Mouse (Mus musculus) C2C12 (cell line): ENCODE data around the gene Gm4177. TPM values are rescaled to one million over a fixed set of nuclear protein-coding genes. Genes with fewer than 3 reads are reported as not detected.
"Not testable (repeated sequence)": the region's sequence is repeated elsewhere in the genome, so short reads cannot be mapped to it uniquely, and the experiment has no call there.

Experiments
- H3K27me3 ChIP-seq: one replicate; pipeline ENCODE4 v1.6.1; 2011; ENCODE audit not compliant: control insufficient read depth, insufficient read depth, insufficient read length
- H3K36me3 ChIP-seq: one replicate; pipeline ENCODE4 v1.6.1; 2011; ENCODE audit not compliant: control insufficient read depth, insufficient read depth
- H3K4me3 ChIP-seq: one replicate; pipeline ENCODE4 v1.5.1; 2011; ENCODE audit warnings: mild to moderate bottlenecking, control low read depth; ENCODE audit not compliant: poor library complexity, insufficient read depth, severe bottlenecking
- H3K79me2 ChIP-seq: one replicate; pipeline ENCODE4 v1.6.1; 2011; ENCODE audit not compliant: control insufficient read depth, insufficient read depth
- H3K79me3 ChIP-seq: one replicate; pipeline ENCODE4 v1.6.1; 2011; ENCODE audit warnings: low read depth, control low read depth
- H3ac ChIP-seq: one replicate; pipeline ENCODE3; 2011; ENCODE audit warnings: low read depth; ENCODE audit not compliant: control insufficient read depth, insufficient read length
- long read RNA-seq, 2 experiments: library from polyadenylated mRNA; unstranded; transcript quantifications; one replicate each; pipeline ENCODE4 v2.0.0; 2019 to 2020
- polyA plus RNA-seq: library from polyadenylated mRNA; unstranded; fragments of >200 nt; fragmentation: generic; extraction: Trizol; gene quantifications from one replicate; pipeline ENCODE4 v1.2.1, GENCODE M21; 2012; ENCODE audit warnings: missing spikeins

The Gm4177 gene
- polyA plus RNA-seq, result not detected
- long read RNA-seq, experiment 1, result 0 reads
- long read RNA-seq, experiment 2, result 0 reads

- not testable (repeated sequence) for H3K27me3 ChIP-seq, H3K79me2 ChIP-seq, H3K4me3 ChIP-seq, H3ac ChIP-seq, H3K36me3 ChIP-seq, H3K79me3 ChIP-seq
Observed at GRCm38 (mm10) chr7:21796628-21797027, at the start of gene Gm4177. TSS of gene Gm4177 (minus strand) at chr7:21796728.

- H3K27me3 ChIP-seq, H3K4me3 ChIP-seq, H3K36me3 ChIP-seq, H3K79me3 ChIP-seq, H3K79me2 ChIP-seq, H3ac ChIP-seq: not testable (repeated sequence)
Observed at GRCm38 (mm10) chr7:21844167-21844566, 47.6 kb upstream of the Gm4177 start, which contains the start of gene Gm5725. TSS of gene Gm5725 (minus strand) at chr7:21844267.

GRCm38 (mm10) chr7:21832051-21832450 lies 35.5 kb upstream of the Gm4177 start, which contains the start of gene Vmn1r135:
TSS of gene Vmn1r135 (plus strand) at chr7:21832351.
- not testable (repeated sequence) for H3K79me2 ChIP-seq, H3ac ChIP-seq, H3K79me3 ChIP-seq, H3K27me3 ChIP-seq, H3K4me3 ChIP-seq, H3K36me3 ChIP-seq

GRCm38 (mm10) chr7:21761375-21761774 lies 35.2 kb downstream of the Gm4177 start, which contains the start of gene Gm4175:
TSS of gene Gm4175 (minus strand) at chr7:21761475.
- not testable (repeated sequence) for H3K36me3 ChIP-seq

More at GRCm38 (mm10) chr7:21761375-21761774, 35.2 kb downstream of the Gm4177 start, which contains the start of gene Gm4175:
- not testable (repeated sequence) for H3K79me2 ChIP-seq, H3ac ChIP-seq, H3K79me3 ChIP-seq, H3K27me3 ChIP-seq, H3K4me3 ChIP-seq

Other genes starting within 250 kb of the Gm4177 start
- gene Vmn1r132, start 182.6 kb downstream of the Gm4177 start, polyA plus RNA-seq, result not detected
- gene Gm4175, start 35.3 kb downstream of the Gm4177 start, polyA plus RNA-seq, result not detected
- not detected for gene Vmn1r135, start 35.6 kb upstream of the Gm4177 start, polyA plus RNA-seq
- gene Gm5725, start 47.5 kb upstream of the Gm4177 start, polyA plus RNA-seq, result not detected
- gene Gm5891, start 124.6 kb upstream of the Gm4177 start, polyA plus RNA-seq, result not detected
- gene Vmn1r137, start 197.9 kb upstream of the Gm4177 start, polyA plus RNA-seq, result not detected
- gene Vmn1r138, start 232.2 kb upstream of the Gm4177 start, polyA plus RNA-seq, result not detected